Mouse (Mus musculus) cerebellum, adult 11-12 months (tissue): ENCODE data around the gene Ghrl.
A peak's percentile ranks its signal among the peaks of the same experiment; 100 is the strongest.
"Not testable (repeated sequence)": the region's sequence is repeated elsewhere in the genome, so short reads cannot be mapped to it uniquely, and the experiment has no call there.

Source experiments
- DNase-seq: peaks from one replicate; pipeline ENCODE4 v3.0.0; 2022

The Ghrl gene

DNA sequence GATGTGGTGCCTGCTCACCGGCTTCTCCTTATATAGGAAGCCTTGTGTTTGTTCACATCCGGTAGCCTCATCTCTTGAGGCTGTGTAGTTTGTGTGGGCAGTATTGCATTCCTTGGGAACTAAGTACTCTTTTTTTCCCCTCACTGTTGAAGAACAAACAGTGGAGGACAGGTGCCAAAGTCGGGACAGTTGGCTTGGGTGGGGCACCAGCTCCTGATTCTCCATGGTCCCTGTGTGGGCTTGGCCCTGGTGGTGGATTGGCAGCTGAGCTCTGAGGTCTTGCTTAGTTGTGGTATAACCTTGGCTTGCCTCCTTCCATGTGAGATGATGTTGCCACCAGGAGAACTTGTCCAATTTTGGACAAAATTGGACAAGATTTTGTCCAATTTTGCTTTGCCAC lies at the start of gene Ghrl:
Gene Ghrl, minus strand, starts transcription at position 3 of the 400 bp plus-strand sequence.
- no peak for DNase-seq

- DNase-seq, result no peak
Measured at GRCm38 (mm10) chr6:113768804-113769203, 49.1 kb upstream of the Ghrl start.

DNA sequence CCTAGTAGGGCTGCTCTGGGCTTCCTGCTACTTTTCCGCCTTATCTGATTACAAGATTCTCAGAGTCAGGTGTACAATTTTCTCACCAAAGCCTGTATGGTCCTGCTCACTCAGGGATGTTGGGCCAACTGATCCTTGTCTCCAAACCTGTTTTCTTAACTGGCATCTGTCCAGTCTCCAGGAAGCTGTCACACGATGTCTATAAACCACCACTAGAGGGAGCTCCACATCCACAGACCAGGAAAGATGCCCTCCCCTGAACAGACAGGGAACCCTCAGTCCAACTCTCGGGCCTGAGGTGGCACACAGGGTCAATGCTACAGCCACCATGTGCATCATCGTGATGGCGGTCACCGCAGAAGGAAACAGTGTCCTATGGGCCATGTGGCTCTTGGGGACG lies 42.0 kb upstream of the Ghrl start:
- peak; percentile 66 for DNase-seq

DNA sequence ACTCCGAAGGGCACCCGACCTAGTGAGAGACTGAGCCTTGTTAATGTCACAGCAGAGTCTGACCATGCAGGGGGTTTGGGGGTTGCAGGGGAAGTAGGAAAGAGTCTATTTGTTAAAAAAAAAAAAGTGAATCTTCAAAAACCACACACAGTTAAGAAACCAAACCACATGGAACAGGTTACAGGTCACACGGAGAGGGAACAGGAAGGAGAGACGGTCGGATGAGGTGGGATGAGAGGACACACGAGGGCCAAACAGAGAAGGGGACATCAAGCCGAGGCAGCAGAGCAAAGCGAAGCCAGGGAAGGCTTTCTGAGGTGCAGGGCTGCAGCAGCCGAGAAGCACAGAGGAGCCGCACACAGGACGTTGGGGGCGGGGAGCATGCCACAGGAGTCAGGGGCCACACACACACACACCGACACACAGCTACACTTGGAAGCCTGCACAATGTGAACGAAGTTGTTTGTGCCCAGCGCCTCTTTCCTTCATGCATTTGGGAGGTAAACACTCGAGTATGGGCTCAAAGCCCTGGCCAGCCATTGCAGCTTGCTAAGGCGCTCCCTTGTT lies 29.5 kb upstream of the Ghrl start:
- no peak for DNase-seq

DNA sequence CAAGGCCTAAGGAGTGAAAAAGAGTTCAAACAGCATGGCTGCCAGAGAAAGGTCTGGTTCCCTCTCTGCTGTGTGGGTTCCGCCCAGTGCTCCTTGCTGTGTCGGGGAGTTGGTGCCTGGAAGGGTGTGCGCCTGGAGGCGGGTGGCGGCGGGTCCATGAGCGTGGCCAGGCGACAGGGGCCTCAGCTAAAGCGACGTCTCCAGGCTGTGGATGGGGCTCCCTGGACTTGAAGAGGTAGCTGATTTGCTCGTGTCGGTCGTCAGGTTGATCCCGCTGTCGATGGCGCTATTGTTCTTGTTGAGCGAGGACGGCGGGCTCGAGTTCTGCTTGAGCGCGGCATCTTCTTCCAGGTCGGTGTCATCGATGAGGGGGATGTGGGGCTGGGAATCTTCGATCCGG lies 28.7 kb upstream of the Ghrl start:
- DNase-seq, result no peak

DNA sequence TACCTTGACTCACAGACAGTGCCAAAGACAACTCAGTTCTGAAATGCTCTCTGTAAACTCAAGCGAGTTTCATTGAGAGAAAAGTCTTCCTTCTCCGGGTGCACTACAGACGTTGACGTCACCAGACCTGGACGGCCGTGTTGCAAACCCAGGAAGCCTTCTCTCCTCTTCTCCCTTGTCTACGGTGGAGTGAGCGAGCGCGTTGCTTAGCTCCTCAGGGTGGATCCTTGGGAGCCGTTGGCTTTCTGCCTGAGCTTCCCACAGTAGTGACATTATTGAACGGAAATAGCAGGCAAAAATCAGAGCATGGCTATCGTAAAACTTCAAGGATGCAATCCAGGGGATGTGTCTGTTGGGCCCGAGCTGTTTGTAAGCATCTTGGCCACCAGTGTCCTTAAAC lies 27.6 kb upstream of the Ghrl start:
- DNase-seq, result no peak

DNA sequence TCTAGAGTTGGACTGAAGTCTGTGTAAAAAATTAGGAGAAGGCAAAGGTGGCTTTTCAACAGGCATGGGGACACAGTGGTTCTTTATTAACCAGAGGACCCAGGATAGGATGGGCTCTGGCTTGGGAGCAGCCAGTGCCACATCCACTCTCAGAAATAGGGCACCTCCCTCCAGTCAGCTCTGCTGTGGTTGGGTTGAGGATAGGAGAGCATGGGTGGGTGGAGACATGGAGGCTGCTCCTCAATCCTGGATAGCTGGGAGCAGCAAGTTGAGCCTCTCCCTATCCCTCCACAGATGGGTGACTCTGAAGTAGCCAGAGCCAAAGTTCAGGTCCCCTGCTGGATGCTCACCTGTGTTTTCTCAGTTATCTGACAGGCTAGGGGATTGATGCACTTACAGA lies 25.4 kb upstream of the Ghrl start:
- no peak for DNase-seq

DNA sequence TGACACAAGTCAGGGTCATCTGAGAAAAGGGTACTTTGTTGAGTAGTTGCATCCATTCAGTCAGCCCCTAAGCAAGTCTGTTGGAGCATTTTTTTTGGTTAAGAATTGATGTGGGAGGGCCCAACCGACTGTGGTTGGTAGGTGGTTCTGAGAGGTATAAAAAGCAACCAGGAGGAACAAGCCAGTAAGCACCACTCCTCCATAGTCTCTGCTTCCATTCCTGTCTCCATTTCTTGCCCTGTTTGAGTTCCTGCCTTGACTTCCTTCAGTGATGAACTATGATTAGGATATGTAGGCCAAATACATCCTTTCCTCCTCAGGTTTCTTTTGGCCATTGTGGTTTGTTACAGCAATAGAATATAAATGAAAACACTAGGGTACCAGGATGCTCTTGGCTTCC lies 23.4 kb upstream of the Ghrl start:
- DNase-seq, result no peak

DNA sequence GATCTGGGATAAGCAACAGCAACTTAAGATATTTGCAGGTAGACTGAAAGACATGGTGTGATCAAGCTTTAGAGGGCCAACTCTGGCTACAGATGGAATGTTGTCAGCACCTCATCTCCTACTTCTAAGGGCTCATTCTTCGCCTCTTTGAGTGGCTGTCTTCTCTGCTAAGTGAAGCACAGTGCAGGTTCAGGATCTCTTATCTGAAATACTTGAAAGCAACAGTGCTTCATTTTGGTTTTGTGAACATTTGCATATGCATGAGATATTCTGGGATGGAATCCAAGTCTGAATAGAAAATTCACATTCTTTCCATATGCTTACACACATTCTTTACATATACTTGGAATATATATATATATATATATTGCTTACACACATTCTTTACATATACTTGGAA lies 22.6 kb upstream of the Ghrl start:
- no peak for DNase-seq

GRCm38 (mm10) chr6:113741425-113741824 lies 21.7 kb upstream of the Ghrl start:
- DNase-seq, result no peak

- DNase-seq, result peak; percentile 77
Measured at GRCm38 (mm10) chr6:113740236-113741217, 20.8 kb upstream of the Ghrl start, which contains the start of gene Sec13. Sec13 (minus strand) TSS chr6:113740743.

- no peak for DNase-seq
Measured at GRCm38 (mm10) chr6:113737318-113738046, 17.8 kb upstream of the Ghrl start.

GRCm38 (mm10) chr6:113731296-113731695 lies 11.6 kb upstream of the Ghrl start:
- DNase-seq, result no peak

DNA sequence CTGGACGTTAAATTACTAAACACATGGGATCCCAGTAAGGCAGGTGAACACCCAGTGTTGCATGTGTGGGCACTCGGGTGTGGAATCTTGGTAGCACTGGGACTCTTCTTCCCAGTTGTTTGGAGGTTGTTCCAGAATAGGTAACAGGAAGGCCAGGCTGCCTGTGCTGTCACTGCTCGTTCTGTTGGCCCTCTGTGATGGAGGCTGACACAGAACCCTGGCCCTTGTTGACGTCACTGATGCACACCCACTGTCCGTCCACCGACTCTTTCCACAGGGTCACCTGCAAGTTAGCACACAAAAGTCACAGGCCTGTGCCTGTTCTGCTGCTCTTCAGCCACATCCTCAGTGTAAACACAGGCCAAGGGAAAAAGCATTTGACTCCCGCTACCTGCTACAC lies 8.5 kb upstream of the Ghrl start:
- DNase-seq, result no peak

GRCm38 (mm10) chr6:113721061-113721460 lies 1.4 kb upstream of the Ghrl start:
- no peak for DNase-seq

DNA sequence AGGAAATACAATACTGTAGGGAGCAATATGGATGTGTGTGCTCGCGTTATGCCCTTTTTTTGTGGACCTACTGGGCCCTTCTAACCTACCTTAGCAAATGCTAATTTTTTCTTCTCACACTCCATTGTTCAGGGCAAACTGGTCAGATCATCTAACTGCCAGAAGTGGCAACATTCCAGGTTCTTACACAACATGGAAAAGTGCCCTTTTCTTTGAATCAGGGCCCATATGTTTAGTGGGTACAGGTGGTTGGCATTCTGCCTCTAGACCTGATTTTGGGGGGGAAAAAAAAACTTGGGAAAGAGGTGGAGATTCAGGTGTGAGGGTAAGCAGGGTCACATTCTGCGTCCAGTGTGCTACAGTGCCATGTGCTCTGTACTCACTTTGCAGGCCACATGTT lies 2.1 kb downstream of the Ghrl start:
- peak; percentile 42 for DNase-seq

DNA sequence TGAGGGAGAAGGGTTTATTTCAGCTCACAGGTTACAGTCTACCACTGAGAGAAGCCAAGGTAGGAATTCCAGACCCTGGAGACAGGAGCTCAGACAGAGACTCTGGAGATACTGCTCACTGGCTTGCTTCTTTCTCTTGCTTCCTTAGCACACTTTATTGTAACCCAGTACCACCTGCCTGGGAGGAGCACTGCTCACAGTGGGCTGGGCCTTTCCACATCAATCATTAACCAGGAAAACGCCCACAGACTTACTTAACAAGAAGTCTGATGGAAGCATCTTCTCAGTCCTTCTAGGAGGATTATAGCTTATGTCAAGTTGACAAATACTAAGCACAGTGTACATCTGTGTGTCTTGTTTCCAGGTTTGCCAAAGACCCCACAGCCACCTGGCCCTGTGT lies 4.9 kb downstream of the Ghrl start:
- no peak for DNase-seq

GRCm38 (mm10) chr6:113714276-113714675 lies 5.4 kb downstream of the Ghrl start:
- no peak for DNase-seq

GRCm38 (mm10) chr6:113713389-113713788 lies 6.3 kb downstream of the Ghrl start:
- not testable (repeated sequence) for DNase-seq

GRCm38 (mm10) chr6:113712718-113713117 lies 7.0 kb downstream of the Ghrl start:
- DNase-seq, result no peak

DNA sequence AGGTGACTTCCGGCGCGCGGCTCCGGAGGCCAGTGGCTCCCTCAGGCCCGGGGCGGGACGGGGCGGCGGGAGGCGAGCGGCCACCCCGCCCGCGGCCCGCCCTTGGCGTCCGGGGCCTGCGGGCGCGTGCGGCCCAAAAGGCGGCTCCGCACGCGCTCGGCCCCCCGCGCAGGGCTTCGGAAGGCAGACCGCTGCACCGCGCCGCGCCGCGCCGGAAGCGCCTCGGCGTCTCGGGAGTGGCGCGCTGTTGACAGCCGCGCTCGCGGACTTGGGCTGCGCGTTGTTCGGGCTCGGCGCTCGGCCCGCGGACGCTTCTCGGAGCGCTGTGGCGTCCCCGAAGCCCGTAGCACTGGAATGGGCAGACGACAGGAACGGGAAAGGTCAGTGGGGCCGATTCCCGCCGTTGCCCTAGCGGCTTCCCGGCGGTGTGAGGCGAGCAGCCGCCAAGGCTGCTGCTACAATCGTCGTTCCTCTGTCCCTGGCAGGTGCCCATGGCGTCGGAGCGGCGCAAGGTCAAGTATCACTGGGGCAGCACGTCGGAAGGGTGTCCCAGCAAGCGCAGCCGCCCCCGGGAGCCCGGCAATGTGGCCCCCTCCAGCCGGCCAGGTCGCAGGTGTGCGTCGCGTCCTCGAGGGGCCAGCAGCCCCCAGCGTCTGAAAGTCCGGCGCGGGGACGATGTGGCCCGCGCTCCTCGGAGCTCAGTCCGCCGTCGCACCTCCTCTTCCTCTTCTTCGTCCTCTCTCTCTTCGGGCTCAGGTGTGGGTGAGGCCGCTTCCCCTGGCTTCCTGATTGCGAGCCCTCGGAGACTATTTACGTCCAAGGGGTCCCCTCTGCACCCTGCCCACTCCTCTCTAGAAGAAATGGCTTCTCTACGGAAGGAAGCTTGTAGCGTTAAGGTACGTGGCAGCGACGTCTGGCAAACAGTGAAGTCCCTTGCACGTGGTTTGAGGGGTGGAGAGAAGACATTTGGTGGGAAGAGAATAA lies 22.2 kb downstream of the Ghrl start:
- DNase-seq, result peak; percentile 59

GRCm38 (mm10) chr6:113696582-113697221 lies 23.0 kb downstream of the Ghrl start, which contains the start of gene Tatdn2:
Tatdn2 (plus strand) TSS chr6:113697050.
- peak; percentile 98 for DNase-seq
